Mouse (Mus musculus): ENCODE measurements around the gene Rab44. TPM values are rescaled to one million over a fixed set of nuclear protein-coding genes. Genes with fewer than 3 reads are reported as not detected.
"Not testable (repeated sequence)": the region's sequence is repeated elsewhere in the genome, so short reads cannot be mapped to it uniquely, and the experiment has no call there.

The Rab44 gene
- polyA plus RNA-seq, 1 experiment from 2014 or later: 0.26 TPM

- H3K9me3 ChIP-seq (replicated peaks): no peaks in the 10 kb centered on the region
- peaks cover 27% of the 10 kb centered on the region for H3K4me1 ChIP-seq
- WGBS: 1% methylated on average over 24 of the region's 24 CpGs
- peak overlapping the region; percentile 57 for H3K4me3 ChIP-seq
- H3K27me3 ChIP-seq (ENCODE audit: low read depth, poor library complexity, severe bottlenecking): peaks cover 57% of the 10 kb centered on the region
- H3K27ac ChIP-seq: peak overlapping the region; percentile 82
- peak; percentile 60 for DNase-seq (ENCODE audit: low spot score)
- peaks cover 6% of the 10 kb centered on the region; the same call in 1 of the 2 replicates for H3K36me3 ChIP-seq
Observed at GRCm38 (mm10) chr17:29093961-29094309, 20.0 kb upstream of the Rab44 start.

DNA sequence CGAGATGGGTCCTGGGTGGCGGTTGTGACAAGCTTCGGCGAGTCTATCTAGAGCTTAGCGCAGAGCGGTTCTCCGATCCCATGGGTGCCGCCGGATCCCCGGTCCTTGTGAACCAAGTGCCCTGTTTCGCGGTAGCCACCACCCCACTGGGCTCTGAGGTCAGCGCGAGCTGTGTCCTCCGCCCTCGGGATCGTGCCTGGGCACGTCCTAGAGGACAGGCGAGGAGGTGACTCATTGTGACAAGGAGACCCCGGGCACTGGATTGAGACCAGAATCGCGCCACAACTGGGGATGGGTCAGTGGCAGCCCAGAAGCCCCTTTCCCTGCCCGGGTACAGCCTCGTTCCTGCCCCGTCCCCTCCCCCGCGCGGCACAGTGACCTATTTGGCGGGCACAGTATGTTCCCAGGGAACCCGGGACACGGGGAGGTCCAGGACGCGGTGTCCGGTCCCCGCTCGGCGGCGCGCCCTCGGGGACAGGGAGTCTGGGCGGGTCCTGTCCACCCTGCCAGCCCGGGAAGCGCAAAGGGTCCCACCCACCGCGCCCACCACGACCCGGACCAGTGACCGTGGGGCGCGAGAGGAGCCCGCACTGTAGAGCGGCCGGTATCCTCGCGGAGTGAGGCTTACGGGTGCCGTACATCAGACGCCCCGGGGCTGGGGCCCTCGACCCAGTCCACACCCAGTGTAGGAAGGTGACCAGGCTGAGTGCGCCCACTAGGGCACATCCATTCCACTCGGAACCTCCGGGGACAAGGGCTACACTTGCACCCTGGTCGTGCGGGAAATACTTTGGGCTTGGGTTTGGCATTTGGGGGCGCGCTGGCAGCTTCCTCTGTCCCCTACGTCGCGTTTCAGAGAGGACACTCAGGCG is 19.4 kb upstream of the Rab44 start:
- peak overlapping the region; percentile 57 for H3K4me3 ChIP-seq
- peaks cover 27% of the 10 kb centered on the region for H3K4me1 ChIP-seq
- 1% methylated on average over 71 of the region's 71 CpGs for WGBS
- DNase-seq (ENCODE audit: low spot score): peak; percentile 65
- peaks cover 9% of the 10 kb centered on the region; the same call in 1 of the 2 replicates for H3K36me3 ChIP-seq
- no peaks in the 10 kb centered on the region for H3K9me3 ChIP-seq (replicated peaks)
- peak overlapping the region; percentile 82 for H3K27ac ChIP-seq
- H3K27me3 ChIP-seq (ENCODE audit: low read depth, poor library complexity, severe bottlenecking): peaks cover 57% of the 10 kb centered on the region

DNA sequence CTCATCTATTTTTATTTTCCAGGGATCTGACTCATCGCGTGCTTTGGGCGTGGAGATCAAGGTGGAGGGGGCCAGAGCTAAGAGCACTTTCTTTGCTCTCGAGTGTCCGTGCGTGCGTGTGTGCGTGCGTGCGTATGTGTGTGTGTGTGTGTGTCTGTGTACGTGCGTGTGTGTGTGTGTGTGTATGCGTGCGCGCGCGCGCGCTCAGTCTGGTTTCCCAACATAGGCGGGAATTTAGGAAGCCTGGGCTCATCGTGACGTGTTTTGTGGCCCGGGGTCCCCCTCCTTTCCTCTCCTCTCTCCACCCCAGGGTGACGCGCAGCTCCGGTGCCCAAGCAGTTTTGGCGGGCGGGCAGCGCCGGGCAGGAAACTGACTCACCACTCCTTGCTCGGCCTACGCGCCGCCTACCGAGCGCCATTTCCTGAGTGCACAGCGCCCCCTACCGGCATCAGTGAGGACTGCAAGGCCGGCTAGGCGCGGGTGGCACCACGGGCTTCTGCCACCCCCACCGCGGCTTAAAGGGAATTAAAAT is 18.7 kb upstream of the Rab44 start:
- Histone ChIP-seq H3K9me3 (replicated peaks) (no peaks in the 10 kb centered on the region), H3K4me1 (peaks cover 27% of the 10 kb centered on the region), H3K27ac (peak overlapping the region; percentile 82), H3K4me3 (peak overlapping the region; percentile 57), H3K27me3 (ENCODE audit: low read depth, poor library complexity, severe bottlenecking) (peaks cover 57% of the 10 kb centered on the region), H3K36me3 (peaks cover 12% of the 10 kb centered on the region; the same call in 1 of the 2 replicates)
- DNase-seq (ENCODE audit: low spot score): peak; percentile 97
- WGBS: under 1% methylated on average over 44 of the region's 44 CpGs

GRCm38 (mm10) chr17:29096245-29096644 is 17.7 kb upstream of the Rab44 start:
- 91% methylated on average over 6 of the region's 6 CpGs for whole genome bisulfite sequencing
- Histone ChIP-seq H3K4me1 (peaks cover 27% of the 10 kb centered on the region), H3K27me3 (ENCODE audit: low read depth, poor library complexity, severe bottlenecking) (peaks cover 48% of the 10 kb centered on the region), H3K9me3 (replicated peaks) (no peaks in the 10 kb centered on the region), H3K36me3 (peaks cover 13% of the 10 kb centered on the region; the same call in 1 of the 2 replicates), H3K4me3 (no peak overlapping the region), H3K27ac (no peak overlapping the region)
- DNase-seq (ENCODE audit: low spot score): no peak

DNA sequence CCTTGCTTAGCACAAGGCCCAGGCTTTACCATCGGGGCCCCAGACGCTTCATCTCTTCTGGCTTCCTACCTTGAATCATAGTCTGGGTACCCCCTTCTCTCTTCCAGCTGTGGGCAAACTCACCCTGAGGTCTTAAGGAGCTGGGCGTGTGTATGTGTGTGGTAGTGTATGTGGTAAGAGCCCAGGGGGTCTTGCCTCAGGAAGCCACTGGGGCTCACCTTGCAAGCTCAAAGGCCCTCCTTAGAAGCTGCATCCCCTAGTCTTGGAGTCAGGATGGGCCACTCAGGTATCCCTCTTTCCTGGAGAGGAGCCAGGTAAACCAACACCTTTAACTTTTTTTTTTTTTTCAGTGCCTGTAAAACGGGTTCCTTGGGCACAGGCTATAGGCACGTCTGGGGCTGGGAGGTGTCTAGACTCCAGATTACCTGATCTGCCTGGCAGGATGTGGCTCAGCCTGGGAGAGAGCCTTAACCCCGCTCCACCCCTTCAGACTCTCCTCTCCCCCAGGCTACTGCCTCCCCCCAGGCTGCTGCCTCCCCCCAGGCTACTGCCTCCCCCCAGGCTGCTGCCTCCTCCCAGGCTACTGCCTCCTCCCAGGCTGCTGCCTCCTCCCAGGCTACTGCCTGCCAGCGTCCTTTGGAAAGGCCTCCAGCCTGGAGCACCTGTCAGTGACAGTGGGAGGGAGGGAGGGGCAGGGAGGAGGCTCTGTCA is 16.9 kb upstream of the Rab44 start:
- Histone ChIP-seq H3K27ac (no peak overlapping the region), H3K4me3 (no peak overlapping the region), H3K4me1 (peaks cover 27% of the 10 kb centered on the region), H3K9me3 (replicated peaks) (no peaks in the 10 kb centered on the region), H3K36me3 (peaks cover 13% of the 10 kb centered on the region; the same call in 1 of the 2 replicates), H3K27me3 (ENCODE audit: low read depth, poor library complexity, severe bottlenecking) (peaks cover 41% of the 10 kb centered on the region)
- 77% methylated on average over 7 of the region's 7 CpGs for WGBS
- DNase-seq (ENCODE audit: low spot score): no peak

DNA sequence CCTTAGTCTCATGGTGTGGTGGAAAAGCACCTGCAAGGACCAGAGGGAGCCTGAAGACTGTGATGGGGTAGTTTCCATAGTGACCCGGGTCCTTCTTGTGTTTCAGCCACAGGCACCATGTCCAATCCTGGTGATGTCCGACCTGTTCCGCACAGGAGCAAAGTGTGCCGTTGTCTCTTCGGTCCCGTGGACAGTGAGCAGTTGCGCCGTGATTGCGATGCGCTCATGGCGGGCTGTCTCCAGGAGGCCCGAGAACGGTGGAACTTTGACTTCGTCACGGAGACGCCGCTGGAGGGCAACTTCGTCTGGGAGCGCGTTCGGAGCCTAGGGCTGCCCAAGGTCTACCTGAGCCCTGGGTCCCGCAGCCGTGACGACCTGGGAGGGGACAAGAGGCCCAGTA is 15.7 kb upstream of the Rab44 start:
- H3K4me1 ChIP-seq: peaks cover 24% of the 10 kb centered on the region
- no peak overlapping the region for H3K4me3 ChIP-seq
- 97% methylated on average over 24 of the region's 24 CpGs for WGBS
- DNase-seq (ENCODE audit: low spot score): no peak
- H3K27ac ChIP-seq: no peak overlapping the region
- H3K27me3 ChIP-seq (ENCODE audit: low read depth, poor library complexity, severe bottlenecking): peaks cover 28% of the 10 kb centered on the region
- peaks cover 13% of the 10 kb centered on the region; the same call in 1 of the 2 replicates for H3K36me3 ChIP-seq
- no peaks in the 10 kb centered on the region for H3K9me3 ChIP-seq (replicated peaks)

GRCm38 (mm10) chr17:29099076-29099475 is 14.9 kb upstream of the Rab44 start:
- Histone ChIP-seq H3K4me3 (no peak overlapping the region), H3K36me3 (peaks cover 13% of the 10 kb centered on the region; the same call in 1 of the 2 replicates), H3K27ac (no peak overlapping the region), H3K9me3 (replicated peaks) (peaks cover 2% of the 10 kb centered on the region; the same call in 1 of the 2 replicates), H3K4me1 (peaks cover 16% of the 10 kb centered on the region), H3K27me3 (ENCODE audit: low read depth, poor library complexity, severe bottlenecking) (peaks cover 20% of the 10 kb centered on the region)
- 90% methylated on average over 8 of the region's 8 CpGs for WGBS
- DNase-seq (ENCODE audit: low spot score): no peak

DNA sequence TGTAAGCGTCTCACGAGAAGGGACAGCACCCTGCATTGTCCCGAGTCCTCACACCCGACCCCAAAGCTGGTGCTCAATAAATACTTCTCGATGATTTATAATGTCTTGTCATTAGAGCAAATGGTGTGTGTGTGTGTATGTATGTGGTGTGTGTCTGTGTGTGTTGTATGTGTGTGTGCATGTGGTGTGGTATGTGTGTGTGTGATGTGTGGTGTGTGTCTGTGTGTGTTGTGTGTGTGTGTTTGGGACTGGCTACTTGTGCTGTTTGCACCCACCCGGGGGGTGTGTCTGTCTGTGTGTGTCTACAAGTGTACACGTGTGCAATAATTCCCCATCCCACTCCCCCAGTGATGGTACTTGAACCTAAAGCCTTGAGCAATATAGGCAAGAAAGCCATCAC is 13.3 kb upstream of the Rab44 start:
- Histone ChIP-seq H3K36me3 (peaks cover 13% of the 10 kb centered on the region; the same call in 1 of the 2 replicates), H3K4me1 (peaks cover under 1% of the 10 kb centered on the region; the same call in 1 of the 2 replicates), H3K9me3 (replicated peaks) (peaks cover 5% of the 10 kb centered on the region; the same call in 1 of the 2 replicates), H3K27ac (no peak overlapping the region), H3K4me3 (no peak overlapping the region), H3K27me3 (ENCODE audit: low read depth, poor library complexity, severe bottlenecking) (peaks cover 8% of the 10 kb centered on the region; the same call in 1 of the 2 replicates)
- no peak for DNase-seq (ENCODE audit: low spot score)
- 93% methylated on average over 7 of the region's 7 CpGs for WGBS

DNA sequence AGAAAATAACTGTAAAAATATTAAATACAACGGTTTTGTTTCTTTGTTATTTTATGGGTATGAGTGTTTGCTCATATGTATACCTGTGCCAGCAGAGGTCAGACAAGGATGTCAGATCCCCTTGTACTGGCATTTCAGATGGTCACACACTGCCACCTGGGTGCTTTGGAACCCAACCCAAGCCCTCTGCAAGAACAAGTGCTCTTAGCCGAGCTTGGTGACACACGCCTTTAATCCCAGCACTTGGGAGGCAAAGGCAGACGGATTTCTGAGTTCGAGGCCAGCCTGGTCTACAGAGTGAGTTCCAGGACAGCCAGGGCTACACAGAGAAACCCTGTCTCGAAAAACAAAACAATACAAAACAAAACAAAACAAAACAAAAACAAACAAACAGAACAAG is 3.6 kb upstream of the Rab44 start:
- not testable (repeated sequence) for H3K4me3 ChIP-seq; H3K36me3 ChIP-seq; DNase-seq (ENCODE audit: low spot score); H3K9me3 ChIP-seq (replicated peaks); H3K27me3 ChIP-seq (ENCODE audit: low read depth, poor library complexity, severe bottlenecking); H3K27ac ChIP-seq; H3K4me1 ChIP-seq
- 89% methylated on average over 6 of the region's 6 CpGs for WGBS

- Histone ChIP-seq H3K27me3 (ENCODE audit: low read depth, poor library complexity, severe bottlenecking) (no peaks in the 10 kb centered on the region), H3K4me3 (no peak overlapping the region), H3K36me3 (no peaks in the 10 kb centered on the region), H3K9me3 (replicated peaks) (no peaks in the 10 kb centered on the region), H3K4me1 (no peaks in the 10 kb centered on the region), H3K27ac (no peak overlapping the region)
- 87% methylated on average over 5 of the region's 5 CpGs for WGBS
- DNase-seq (ENCODE audit: low spot score): no peak
Observed at GRCm38 (mm10) chr17:29111332-29111731, 2.6 kb upstream of the Rab44 start.

DNA sequence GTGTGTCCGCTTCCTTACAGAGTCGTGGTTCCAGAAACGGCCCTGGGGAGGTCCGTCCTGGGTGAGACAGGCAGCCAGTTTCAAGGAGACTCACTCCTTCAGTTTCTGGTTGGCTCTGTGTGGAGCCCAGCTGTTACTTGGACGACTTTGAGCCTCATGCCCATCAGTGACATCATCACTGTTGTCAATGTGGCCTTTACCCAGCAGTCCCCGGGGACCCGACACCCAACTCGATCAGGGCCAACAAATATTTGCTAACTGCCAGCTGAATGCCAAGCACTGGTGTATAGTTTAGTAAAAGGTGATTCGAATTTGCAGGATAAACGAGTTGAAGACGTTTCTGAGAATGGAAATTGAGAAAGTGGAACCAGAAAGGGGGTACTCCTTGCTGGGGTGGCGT is 2.1 kb downstream of the Rab44 start:
- peaks cover 11% of the 10 kb centered on the region for H3K4me1 ChIP-seq
- DNase-seq (ENCODE audit: low spot score): no peak
- H3K27me3 ChIP-seq (ENCODE audit: low read depth, poor library complexity, severe bottlenecking): no peaks in the 10 kb centered on the region
- WGBS: 79% methylated on average over 12 of the region's 12 CpGs
- H3K36me3 ChIP-seq: no peaks in the 10 kb centered on the region
- no peak overlapping the region for H3K4me3 ChIP-seq
- no peaks in the 10 kb centered on the region for H3K9me3 ChIP-seq (replicated peaks)
- no peak overlapping the region for H3K27ac ChIP-seq

DNA sequence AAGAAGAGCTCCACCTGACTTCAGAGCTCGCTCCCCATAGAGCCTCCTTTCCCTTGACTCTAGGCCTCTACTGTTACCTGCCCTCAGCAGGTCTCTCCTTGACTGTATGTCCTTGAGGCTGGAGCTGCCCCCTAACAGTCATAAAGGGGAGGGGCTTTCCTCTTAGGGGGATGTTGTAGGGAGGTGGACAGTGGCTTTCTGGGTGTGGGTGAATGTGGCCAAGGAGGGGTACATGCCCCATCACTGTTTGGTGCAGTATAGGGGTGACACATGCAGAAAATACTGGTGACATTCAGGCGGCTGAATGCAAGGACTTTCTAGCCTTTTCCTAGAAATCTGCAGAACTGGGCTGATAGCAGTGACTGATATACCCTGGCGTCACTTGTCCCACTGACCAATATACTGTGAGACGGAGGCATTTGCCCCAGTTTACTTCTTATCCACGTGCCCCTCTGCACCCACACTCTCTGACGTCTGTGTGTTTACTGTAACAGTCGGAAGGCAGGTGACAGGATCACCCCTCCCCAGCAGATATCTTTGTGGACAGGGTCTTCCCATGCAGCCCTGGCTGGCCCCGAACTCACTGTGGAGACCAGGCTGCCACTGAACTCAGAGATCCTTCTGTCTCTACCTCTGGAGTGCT is 3.2 kb downstream of the Rab44 start:
- WGBS: 79% methylated on average over 8 of the region's 8 CpGs

More for the DNA sequence above, 3.2 kb downstream of the Rab44 start:
- no peak for DNase-seq (ENCODE audit: low spot score)
- Histone ChIP-seq H3K4me1 (peaks cover 11% of the 10 kb centered on the region), H3K27me3 (ENCODE audit: low read depth, poor library complexity, severe bottlenecking) (no peaks in the 10 kb centered on the region), H3K36me3 (no peaks in the 10 kb centered on the region), H3K4me3 (no peak overlapping the region), H3K9me3 (replicated peaks) (no peaks in the 10 kb centered on the region), H3K27ac (no peak overlapping the region)
